In genomic region chr9:50803055-50803671, GRCm38 (mm10) we compare ENCODE assay signal across 16 mouse cellular contexts. TPM values are rescaled to one million over a fixed set of nuclear protein-coding genes. Genes with fewer than 3 reads are reported as not detected.
DNase-seq lines count a peak whose midpoint lies in the region; ATAC-seq lines count a peak whose summit lies in the region.
"Had no signal": no experiment of that assay in that cellular context is flagged by ENCODE, and none has a peak within 500 bp of the region (broad histone marks: within the 10 kb centered on the region; RNA-seq: fewer than 3 reads in every experiment).

No protein-coding gene starts in this region.

- 80% methylated on average over 7 of the region's 7 CpGs for WGBS in kidney, embryonic 15.5 days
- WGBS in kidney, embryonic 14.5 days, result 93% methylated on average over 7 of the region's 7 CpGs
- WGBS in liver, embryonic 15.5 days (ENCODE audit: insufficient replicate concordance), result 34% methylated on average over 7 of the region's 7 CpGs
- 87% methylated on average over 7 of the region's 7 CpGs for WGBS in stomach, embryonic 15.5 days
- WGBS in forebrain, embryonic 11.5 days, result 88% methylated on average over 7 of the region's 7 CpGs

- H3K27ac ChIP-seq in kidney, embryonic 15.5 days, result no peak overlapping the region
- no peak overlapping the region for H3K27ac ChIP-seq in kidney, embryonic 14.5 days (ENCODE audit: low read depth, low read length)
- H3K27ac ChIP-seq in liver, embryonic 15.5 days (replicated peaks), result peak overlapping the region; percentile 93
- H3K27ac ChIP-seq in stomach, embryonic 15.5 days, result no peak overlapping the region
- no peak overlapping the region for H3K27ac ChIP-seq in forebrain, embryonic 11.5 days (ENCODE audit: low read depth, low read length)
- H3K27ac ChIP-seq: limb, embryonic 12.5 days had no signal

- peak; percentile 75 for ATAC-seq in kidney, embryonic 15.5 days (replicated peaks; ENCODE audit: low FRiP score)
- no peak for ATAC-seq in kidney, embryonic 14.5 days (ENCODE audit: low FRiP score, low TSS enrichment)
- peak; percentile 99 for ATAC-seq in liver, embryonic 15.5 days (ENCODE audit: insufficient read depth)
- peak; percentile 96 for ATAC-seq in stomach, embryonic 15.5 days (ENCODE audit: insufficient read depth, low FRiP score, low read depth)
- ATAC-seq in forebrain, embryonic 11.5 days (replicated peaks; ENCODE audit: low FRiP score), result no peak
- ATAC-seq: forebrain, embryonic 16.5 days had no signal

- no peak overlapping the region for H3K9ac ChIP-seq in kidney, embryonic 15.5 days
- no peak overlapping the region for H3K9ac ChIP-seq in kidney, embryonic 14.5 days (ENCODE audit: low read depth, low read length)
- peak overlapping the region; percentile 44 for H3K9ac ChIP-seq in liver, embryonic 15.5 days
- H3K9ac ChIP-seq in stomach, embryonic 15.5 days, result no peak overlapping the region
- no peak overlapping the region for H3K9ac ChIP-seq in forebrain, embryonic 11.5 days (ENCODE audit: low read length)
- H3K9ac ChIP-seq: limb, embryonic 12.5 days had no signal

- H3K4me1 ChIP-seq in kidney, embryonic 15.5 days, result no peaks in the 10 kb centered on the region
- H3K4me1 ChIP-seq in kidney, embryonic 14.5 days (ENCODE audit: control insufficient read depth, insufficient read depth, low read length), result no peaks in the 10 kb centered on the region
- peaks cover 59% of the 10 kb centered on the region for H3K4me1 ChIP-seq in liver, embryonic 15.5 days (replicated peaks)
- no peaks in the 10 kb centered on the region for H3K4me1 ChIP-seq in stomach, embryonic 15.5 days
- no peaks in the 10 kb centered on the region for H3K4me1 ChIP-seq in forebrain, embryonic 11.5 days (replicated peaks; ENCODE audit: control insufficient read depth, insufficient read depth, low read length)
- H3K4me1 ChIP-seq: hindbrain, embryonic 10.5 days; limb, embryonic 12.5 days had no signal

- H3K36me3 ChIP-seq in kidney, embryonic 15.5 days, result peaks cover 84% of the 10 kb centered on the region
- H3K36me3 ChIP-seq in kidney, embryonic 14.5 days (ENCODE audit: control insufficient read depth, insufficient read depth, low read length), result peaks cover 56% of the 10 kb centered on the region
- H3K36me3 ChIP-seq in liver, embryonic 15.5 days (replicated peaks), result peaks cover 35% of the 10 kb centered on the region
- peaks cover 36% of the 10 kb centered on the region for H3K36me3 ChIP-seq in stomach, embryonic 15.5 days
- H3K36me3 ChIP-seq in forebrain, embryonic 11.5 days (ENCODE audit: control insufficient read depth, insufficient read depth, low read length), result no peaks in the 10 kb centered on the region; the same call in 1 of the 2 replicates

- DNase-seq in c-Kit-positive CD71-positive TER-119-positive erythroid progenitor cells, embryonic 14.5 days (ENCODE audit: low spot score), result peak; percentile 60
- no peak for DNase-seq in cerebellum, postnatal 10 days
- no peak for DNase-seq in urinary bladder, postnatal 4 days (ENCODE audit: low spot score in 2 of 2)
- DNase-seq in forebrain, embryonic 11.5 days (ENCODE audit: low spot score), result no peak
- DNase-seq: cerebellum, adult 11-12 months; gastrocnemius, postnatal 36 days; kidney, adult 9 months; right cerebral cortex, postnatal 25 days had no signal

- H3K9me3 ChIP-seq in kidney, embryonic 15.5 days (replicated peaks), result no peaks in the 10 kb centered on the region
- H3K9me3 ChIP-seq in kidney, embryonic 14.5 days (ENCODE audit: control insufficient read depth, low read length), result no peaks in the 10 kb centered on the region
- no peaks in the 10 kb centered on the region for H3K9me3 ChIP-seq in liver, embryonic 15.5 days (replicated peaks)
- H3K9me3 ChIP-seq in stomach, embryonic 15.5 days, result no peaks in the 10 kb centered on the region
- no peaks in the 10 kb centered on the region for H3K9me3 ChIP-seq in forebrain, embryonic 11.5 days (ENCODE audit: control insufficient read depth, low read length)
- H3K9me3 ChIP-seq: hindbrain, embryonic 10.5 days; limb, embryonic 12.5 days; megakaryocyte, embryonic 14.5 days had no signal

- H3K27me3 ChIP-seq in kidney, embryonic 15.5 days, result no peaks in the 10 kb centered on the region
- no peaks in the 10 kb centered on the region for H3K27me3 ChIP-seq in kidney, embryonic 14.5 days (ENCODE audit: control insufficient read depth, insufficient read depth, low read length)
- H3K27me3 ChIP-seq in liver, embryonic 15.5 days, result no peaks in the 10 kb centered on the region
- no peaks in the 10 kb centered on the region for H3K27me3 ChIP-seq in stomach, embryonic 15.5 days (replicated peaks)
- H3K27me3 ChIP-seq in forebrain, embryonic 11.5 days (ENCODE audit: control insufficient read depth, insufficient read depth, low read length), result no peaks in the 10 kb centered on the region
- H3K27me3 ChIP-seq: limb, embryonic 12.5 days; megakaryocyte, embryonic 14.5 days had no signal

- no peak overlapping the region for H3K4me2 ChIP-seq in kidney, embryonic 15.5 days
- no peak overlapping the region for H3K4me2 ChIP-seq in kidney, embryonic 14.5 days (replicated peaks; ENCODE audit: low read depth, low read length)
- H3K4me2 ChIP-seq in liver, embryonic 15.5 days, result peak overlapping the region; percentile 57
- no peak overlapping the region for H3K4me2 ChIP-seq in stomach, embryonic 15.5 days
- H3K4me2 ChIP-seq in forebrain, embryonic 11.5 days (ENCODE audit: low read depth, low read length, severe bottlenecking), result no peak overlapping the region
- H3K4me2 ChIP-seq: limb, embryonic 12.5 days had no signal

- no peak overlapping the region for H3K4me3 ChIP-seq in kidney, embryonic 15.5 days (replicated peaks)
- no peak overlapping the region for H3K4me3 ChIP-seq in kidney, embryonic 14.5 days (ENCODE audit: low read length)
- H3K4me3 ChIP-seq in liver, embryonic 15.5 days (replicated peaks), result 0 out of 2 replicates have a peak overlapping the region, but pooled peaks have one; percentile 9
- no peak overlapping the region for H3K4me3 ChIP-seq in stomach, embryonic 15.5 days (replicated peaks)
- H3K4me3 ChIP-seq in forebrain, embryonic 11.5 days (ENCODE audit: low read depth, low read length), result no peak overlapping the region
- H3K4me3 ChIP-seq: hindbrain, embryonic 10.5 days; limb, embryonic 12.5 days; megakaryocyte, embryonic 14.5 days had no signal

RNA-seq across cellular contexts. Expression of gene 1110032A03Rik, which starts 27.8 kb away (rescaled TPM):
- polyA plus RNA-seq in kidney, embryonic 15.5 days (2015; fragmentation: Nextera tagmentation; extraction: Ambion mirVana), result 30.1 and 35.0 TPM in 2 replicates
- 35.7 and 37.8 TPM in 2 replicates for polyA plus RNA-seq in kidney, embryonic 14.5 days (2014; fragmentation: Nextera tagmentation; extraction: Ambion mirVana)
- 17.4 and 18.6 TPM in 2 replicates for polyA plus RNA-seq in liver, embryonic 15.5 days (2015; fragmentation: Nextera tagmentation; extraction: Ambion mirVana)
- polyA plus RNA-seq in stomach, embryonic 15.5 days (2015; fragmentation: Nextera tagmentation; extraction: Ambion mirVana), result 31.2 and 32.6 TPM in 2 replicates
- 28.7 and 31.2 TPM in 2 replicates for polyA plus RNA-seq in forebrain, embryonic 11.5 days (2014; fragmentation: Nextera tagmentation; extraction: Ambion mirVana)

RNA-seq across cellular contexts. Expression of gene Alg9, which starts 28.3 kb away (rescaled TPM):
- polyA plus RNA-seq in kidney, embryonic 15.5 days (2015; fragmentation: Nextera tagmentation; extraction: Ambion mirVana), result 35.6 and 35.9 TPM in 2 replicates
- polyA plus RNA-seq in kidney, embryonic 14.5 days (2014; fragmentation: Nextera tagmentation; extraction: Ambion mirVana), result 23.6 and 44.2 TPM in 2 replicates
- polyA plus RNA-seq in liver, embryonic 15.5 days (2015; fragmentation: Nextera tagmentation; extraction: Ambion mirVana), result 14.3 and 14.4 TPM in 2 replicates
- 36.7 and 40.6 TPM in 2 replicates for polyA plus RNA-seq in stomach, embryonic 15.5 days (2015; fragmentation: Nextera tagmentation; extraction: Ambion mirVana)
- 33.4 and 40.3 TPM in 2 replicates for polyA plus RNA-seq in forebrain, embryonic 11.5 days (2014; fragmentation: Nextera tagmentation; extraction: Ambion mirVana)

RNA-seq across cellular contexts. Expression of gene Fdxacb1, which starts 35.1 kb away (rescaled TPM):
- 10.9 and 11.7 TPM in 2 replicates for polyA plus RNA-seq in kidney, embryonic 15.5 days (2015; fragmentation: Nextera tagmentation; extraction: Ambion mirVana)
- polyA plus RNA-seq in kidney, embryonic 14.5 days (2014; fragmentation: Nextera tagmentation; extraction: Ambion mirVana), result 11.1 and 11.5 TPM in 2 replicates
- polyA plus RNA-seq in liver, embryonic 15.5 days (2015; fragmentation: Nextera tagmentation; extraction: Ambion mirVana), result 8.5 and 10.3 TPM in 2 replicates
- 12.3 and 12.5 TPM in 2 replicates for polyA plus RNA-seq in stomach, embryonic 15.5 days (2015; fragmentation: Nextera tagmentation; extraction: Ambion mirVana)
- 12.6 and 14.0 TPM in 2 replicates for polyA plus RNA-seq in forebrain, embryonic 11.5 days (2014; fragmentation: Nextera tagmentation; extraction: Ambion mirVana)

RNA-seq across cellular contexts. Expression of gene Ppp2r1b, which starts 41.9 kb away (rescaled TPM):
- 74.8 and 75.6 TPM in 2 replicates for polyA plus RNA-seq in kidney, embryonic 15.5 days (2015; fragmentation: Nextera tagmentation; extraction: Ambion mirVana)
- polyA plus RNA-seq in kidney, embryonic 14.5 days (2014; fragmentation: Nextera tagmentation; extraction: Ambion mirVana), result 43.1 and 89.4 TPM in 2 replicates
- polyA plus RNA-seq in liver, embryonic 15.5 days (2015; fragmentation: Nextera tagmentation; extraction: Ambion mirVana), result 68.8 and 70.2 TPM in 2 replicates
- 74.3 and 74.5 TPM in 2 replicates for polyA plus RNA-seq in stomach, embryonic 15.5 days (2015; fragmentation: Nextera tagmentation; extraction: Ambion mirVana)
- 125 and 132 TPM in 2 replicates for polyA plus RNA-seq in forebrain, embryonic 11.5 days (2014; fragmentation: Nextera tagmentation; extraction: Ambion mirVana)

RNA-seq across cellular contexts. Expression of gene Hspb2, which starts 51.0 kb away (rescaled TPM):
- polyA plus RNA-seq in kidney, embryonic 15.5 days (2015; fragmentation: Nextera tagmentation; extraction: Ambion mirVana), result 8.1 and 10.5 TPM in 2 replicates
- 0.72 and 1.0 TPM in 2 replicates for polyA plus RNA-seq in kidney, embryonic 14.5 days (2014; fragmentation: Nextera tagmentation; extraction: Ambion mirVana)
- 2.1 and 3.5 TPM in 2 replicates for polyA plus RNA-seq in liver, embryonic 15.5 days (2015; fragmentation: Nextera tagmentation; extraction: Ambion mirVana)
- polyA plus RNA-seq in stomach, embryonic 15.5 days (2015; fragmentation: Nextera tagmentation; extraction: Ambion mirVana), result 5.4 and 6.9 TPM in 2 replicates
- 0.73 TPM in 1 of 2 replicates, not detected in the other for polyA plus RNA-seq in forebrain, embryonic 11.5 days (2014; fragmentation: Nextera tagmentation; extraction: Ambion mirVana)

Comparison
In these comparisons a context has a peak if more than half of its experiments do, and no peak if none do; other contexts are left out.
1. ATAC-seq: peak in kidney, embryonic 15.5 days (single experiment), liver, embryonic 15.5 days (single experiment) and stomach, embryonic 15.5 days (single experiment); none in kidney, embryonic 14.5 days (single experiment) and forebrain, embryonic 11.5 days (single experiment).